Mouse (Mus musculus): Measurements from ENCODE around the gene Ehd4.

Gene Ehd4

DNA sequence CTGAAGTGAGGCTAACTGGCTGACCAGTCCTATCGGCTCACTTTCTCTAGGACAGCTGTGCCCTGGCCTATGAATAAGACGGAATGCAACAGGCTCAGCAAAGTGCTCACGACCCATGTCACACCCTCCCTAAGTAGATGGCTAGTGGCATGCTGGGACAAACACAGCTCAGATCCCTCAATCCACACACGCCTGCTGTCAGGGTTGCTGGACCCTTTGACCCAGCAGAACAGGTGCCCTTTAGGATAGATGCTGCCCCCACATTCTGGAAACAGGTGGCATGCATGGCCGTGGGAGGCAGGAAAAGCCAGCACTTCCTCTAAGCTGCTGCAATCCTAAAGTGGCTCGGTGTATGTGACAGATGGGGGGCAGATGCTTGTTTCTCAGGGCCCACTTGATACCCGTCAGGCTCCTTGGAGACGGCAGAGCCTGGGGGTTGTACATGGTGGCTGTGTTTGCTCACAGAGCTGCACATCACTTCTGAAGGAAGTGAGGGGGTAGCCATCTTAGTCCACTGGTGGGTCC is 84.9 kb downstream of the Ehd4 start:
- no peak for DNase-seq (ENCODE audit: low spot score)

DNA sequence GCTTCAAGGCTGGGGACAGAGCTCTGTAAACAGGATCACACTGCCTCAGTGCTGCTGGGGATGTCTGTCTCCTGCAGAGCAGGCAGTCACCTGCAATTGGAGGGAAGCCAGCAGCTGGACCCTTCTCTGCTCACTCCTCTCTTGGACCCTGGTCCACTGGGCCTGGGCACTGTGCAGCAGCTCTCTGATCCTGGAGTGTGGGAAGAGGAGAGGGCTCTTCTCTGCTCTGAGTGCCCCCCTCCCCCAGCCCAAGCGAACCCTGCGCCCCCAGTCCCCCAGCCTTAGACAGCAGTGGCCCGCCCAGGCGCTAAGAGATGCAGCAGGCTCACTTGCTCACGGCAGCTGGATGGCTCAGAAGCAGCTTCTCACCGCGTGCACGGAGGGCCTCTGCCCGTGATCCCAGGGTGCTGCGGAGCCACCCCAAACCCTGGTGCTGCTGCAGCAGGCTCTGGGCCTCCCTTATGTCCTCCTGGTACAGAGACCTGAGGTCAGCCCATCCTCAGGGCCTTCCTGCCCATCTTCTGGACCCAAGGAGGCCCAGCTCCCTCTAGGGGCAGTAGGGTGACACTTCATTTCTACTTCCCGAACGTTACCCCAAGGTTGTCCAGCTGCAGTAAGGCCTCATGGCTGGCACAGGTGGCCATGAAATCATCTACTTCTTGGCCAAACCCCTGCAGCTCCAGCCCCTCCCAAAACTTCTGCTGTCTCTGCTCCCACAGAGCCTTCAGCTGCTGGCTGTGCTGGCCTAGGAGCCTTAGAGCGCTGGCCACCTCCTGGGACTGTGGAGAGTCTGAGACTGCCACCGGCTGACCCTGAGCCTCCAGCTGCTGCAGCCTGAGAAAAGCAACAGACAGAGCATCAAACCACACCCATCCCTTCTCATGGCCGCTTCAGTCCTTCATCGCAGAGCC is 85.6 kb downstream of the Ehd4 start:
- DNase-seq (ENCODE audit: low spot score), result no peak

DNA sequence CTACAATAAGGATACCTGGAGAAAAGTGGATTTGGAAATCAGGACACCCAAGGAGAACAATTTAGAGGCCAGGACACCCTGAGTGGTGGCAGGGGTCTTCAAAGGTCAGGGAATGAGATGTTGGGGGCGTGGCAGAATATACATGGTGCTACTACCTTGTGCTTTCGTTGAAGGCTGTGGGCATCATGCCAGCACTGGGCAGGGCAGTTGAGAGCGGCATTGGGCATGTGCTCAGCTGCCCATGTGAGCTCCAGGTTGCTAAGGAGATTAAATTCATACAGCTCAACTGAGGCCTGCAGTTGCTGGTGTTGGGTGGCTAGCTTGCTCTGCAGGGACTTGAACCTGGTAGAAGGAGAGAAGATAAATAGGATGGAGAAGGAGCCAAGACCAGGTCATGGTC is 88.2 kb downstream of the Ehd4 start:
- DNase-seq (ENCODE audit: low spot score), result no peak

DNA sequence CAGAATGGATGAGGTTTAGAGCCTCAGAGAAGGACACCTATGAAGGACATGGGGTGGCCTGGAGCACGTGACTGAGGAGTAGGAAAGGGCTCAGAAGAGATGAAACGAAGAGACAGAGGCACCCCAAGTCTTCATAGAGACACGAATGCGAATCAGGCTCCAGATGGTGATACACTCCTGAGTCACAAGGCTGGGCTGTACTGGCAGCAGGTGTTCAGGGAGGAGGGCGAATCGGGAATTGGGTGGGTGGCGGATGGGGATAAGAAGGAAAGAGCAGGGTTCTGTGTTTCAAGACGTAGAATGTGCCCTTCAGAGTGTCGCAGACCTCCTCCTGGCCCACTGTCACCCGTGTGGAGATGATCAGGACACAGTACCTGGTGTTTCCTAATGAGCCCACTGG is 89.2 kb downstream of the Ehd4 start:
- no peak for DNase-seq (ENCODE audit: low spot score)

DNA sequence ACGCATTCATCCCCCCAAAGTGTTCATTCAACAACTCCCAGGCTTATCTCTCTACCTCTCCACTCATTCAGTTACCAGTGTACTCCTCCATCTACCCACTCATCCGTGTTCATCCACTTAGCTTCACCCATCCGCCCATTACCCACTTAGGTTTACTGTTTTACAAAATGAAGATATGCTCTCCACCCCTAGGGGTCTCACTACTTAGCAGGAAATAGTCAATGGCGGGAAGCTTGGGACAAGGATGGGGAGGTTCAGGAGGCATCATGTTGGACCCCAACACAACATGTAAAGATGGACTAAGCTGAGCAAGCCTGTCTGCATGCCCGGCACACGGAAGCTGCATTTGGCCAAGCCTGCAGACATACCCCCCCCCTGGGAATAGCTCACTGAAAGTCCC is 89.8 kb downstream of the Ehd4 start:
- no peak for DNase-seq (ENCODE audit: low spot score)

DNA sequence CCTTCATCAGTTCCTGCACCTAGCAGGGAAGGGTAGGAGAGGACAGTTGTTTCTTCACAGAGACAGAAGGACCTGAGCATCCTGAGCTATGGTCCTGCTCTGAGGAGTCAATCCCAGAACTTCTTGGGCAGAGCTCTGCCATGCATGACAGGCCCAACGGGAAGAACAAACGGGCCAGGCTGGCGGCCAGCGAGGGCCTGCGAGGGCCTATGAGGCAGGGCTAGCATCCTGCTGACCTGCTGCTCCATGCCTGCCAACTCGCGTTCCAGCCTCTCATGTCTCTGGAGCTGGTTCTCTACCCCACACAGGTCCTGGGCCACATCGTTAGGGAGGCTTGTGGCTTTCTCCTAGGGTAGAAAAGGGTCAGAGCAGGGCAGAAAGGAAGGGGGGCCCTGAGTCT is 92.2 kb downstream of the Ehd4 start:
- DNase-seq (ENCODE audit: low spot score), result no peak

DNA sequence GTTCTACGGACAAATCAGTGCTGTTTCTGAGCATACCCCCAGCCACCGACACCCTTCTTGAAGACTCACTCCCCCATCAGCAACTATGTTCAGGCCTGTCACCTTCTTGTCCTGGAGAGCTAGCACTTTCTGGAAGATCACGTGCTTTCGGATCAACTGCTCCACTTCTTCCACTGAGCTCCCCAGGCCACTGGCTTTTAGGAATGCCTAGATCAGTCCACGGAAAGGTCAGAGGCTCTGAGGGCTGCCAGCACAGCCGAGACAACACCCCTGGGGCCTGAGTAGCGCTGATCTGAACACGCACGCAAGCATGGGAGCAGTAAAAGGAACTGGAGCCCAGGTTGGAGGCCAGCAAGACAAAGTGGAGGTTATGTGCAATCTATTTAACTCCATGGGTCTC is 93.8 kb downstream of the Ehd4 start:
- DNase-seq (ENCODE audit: low spot score), result peak; percentile 62

DNA sequence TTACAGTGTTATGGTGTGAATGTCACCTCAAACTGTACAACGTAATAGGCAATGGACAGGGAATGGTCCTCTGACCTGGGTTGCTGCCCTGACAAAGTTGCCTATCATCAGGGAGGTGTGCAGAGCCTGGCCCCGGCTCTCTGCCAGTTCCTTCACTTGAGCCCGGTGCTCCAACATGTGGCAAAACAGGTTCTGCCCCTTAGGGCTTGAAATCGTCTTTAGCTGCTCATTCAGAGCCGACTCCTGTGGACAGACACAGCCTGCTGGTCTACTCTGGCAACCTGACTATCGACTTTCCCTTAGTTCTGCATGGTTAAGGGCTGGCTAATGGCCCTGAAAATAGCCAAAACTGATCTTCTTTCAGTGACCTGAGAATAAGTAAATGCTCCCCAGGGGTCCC is 94.2 kb downstream of the Ehd4 start:
- peak; percentile 23 for DNase-seq (ENCODE audit: low spot score)

DNA sequence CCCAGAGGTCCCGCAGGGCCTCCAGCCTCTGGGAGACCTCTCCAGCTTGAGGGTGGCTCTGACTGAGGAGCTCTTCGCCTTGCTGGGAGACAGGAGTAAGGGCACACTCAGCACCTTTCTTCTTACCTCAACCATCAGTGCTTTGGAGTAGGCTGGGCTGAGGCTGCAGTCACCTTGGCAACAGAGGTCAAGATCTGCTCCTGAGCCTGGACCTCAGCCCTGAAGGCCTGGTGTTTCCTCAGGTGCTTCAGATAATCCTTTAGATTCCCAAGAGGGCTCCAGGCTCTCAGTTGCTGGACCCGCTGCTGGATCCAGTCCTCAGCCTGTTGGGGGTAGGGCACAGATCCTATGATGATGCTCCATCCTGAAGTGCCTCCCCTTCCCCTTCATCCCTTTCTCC is 94.9 kb downstream of the Ehd4 start:
- no peak for DNase-seq (ENCODE audit: low spot score)

DNA sequence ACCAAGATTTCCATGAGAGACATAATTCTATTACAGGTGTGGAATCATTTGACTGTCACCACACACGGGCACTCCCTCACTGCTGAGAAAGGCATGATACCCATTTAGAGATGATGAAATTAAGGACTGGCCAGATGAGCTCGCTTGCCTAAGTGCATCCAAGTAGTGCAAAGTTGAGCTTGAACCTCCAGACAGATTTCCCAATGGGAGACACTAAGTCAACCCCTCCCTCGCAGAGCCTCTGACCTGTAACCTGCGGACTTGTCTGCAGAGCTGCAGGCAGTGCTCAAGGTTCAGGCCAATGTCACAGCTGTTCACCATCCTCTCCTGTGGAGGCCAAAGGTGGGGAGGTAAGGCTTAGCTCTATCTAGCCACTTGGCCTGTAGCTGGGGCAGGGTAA is 95.6 kb downstream of the Ehd4 start:
- DNase-seq (ENCODE audit: low spot score), result peak; percentile 84

DNA sequence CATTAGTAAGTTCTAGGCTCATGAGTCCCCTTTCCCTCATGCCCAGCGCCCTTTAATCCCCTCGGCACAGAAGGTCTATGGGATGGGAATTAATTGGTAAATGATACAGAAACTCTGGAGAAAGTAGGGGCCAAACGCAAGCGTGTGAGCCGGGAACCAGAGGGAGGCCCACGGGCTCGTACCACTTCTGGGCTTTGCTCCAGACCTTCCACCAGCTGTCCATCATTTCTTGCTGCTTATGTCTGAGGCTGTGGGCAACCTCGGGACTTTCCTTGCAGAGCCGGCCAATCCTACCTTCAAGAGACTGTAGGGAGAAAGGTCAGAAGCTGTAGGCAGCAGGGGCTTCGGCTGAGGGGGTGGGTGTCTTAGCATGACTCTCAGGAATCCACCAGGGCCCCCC is 98.5 kb downstream of the Ehd4 start:
- peak; percentile 16 for DNase-seq (ENCODE audit: low spot score)

DNA sequence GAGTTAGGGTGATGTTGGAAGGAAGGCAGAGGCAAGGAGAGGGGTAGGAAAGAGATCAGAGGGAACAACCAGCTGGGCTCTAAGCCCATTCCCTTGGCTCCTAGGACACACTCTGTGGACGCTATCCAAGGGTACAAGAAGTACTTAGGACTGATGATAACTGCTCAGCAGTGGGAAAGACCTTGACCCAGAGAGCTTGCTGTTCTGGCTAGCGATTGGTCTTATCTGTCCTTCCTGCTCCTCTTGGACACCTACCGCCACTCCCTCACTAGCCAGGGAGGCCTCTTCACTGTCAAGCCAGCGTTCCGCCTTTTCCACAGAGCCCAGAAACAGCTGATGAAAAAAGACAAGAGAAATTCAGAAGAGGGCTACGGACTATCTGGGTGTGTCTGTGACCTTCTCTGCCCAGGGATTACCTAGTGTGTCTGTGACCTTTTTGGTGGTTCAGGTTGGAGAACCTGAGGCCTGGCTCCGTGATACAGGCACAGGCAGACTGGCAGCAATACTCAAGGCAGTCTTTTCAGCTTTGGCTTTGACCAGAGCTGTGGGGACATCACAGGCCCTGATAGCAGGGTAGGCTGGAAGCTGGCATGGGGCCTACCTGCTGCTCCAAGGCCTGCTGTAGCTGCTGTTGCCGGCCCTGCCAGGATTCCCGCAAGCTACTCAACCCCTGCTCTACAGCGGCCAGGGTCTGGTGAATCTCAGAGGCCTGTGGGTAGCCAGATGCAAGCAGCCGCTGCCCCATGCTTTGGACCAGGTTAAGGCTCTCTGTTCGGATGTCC is 99.4 kb downstream of the Ehd4 start:
- peak; percentile 71 for DNase-seq (ENCODE audit: low spot score)

DNA sequence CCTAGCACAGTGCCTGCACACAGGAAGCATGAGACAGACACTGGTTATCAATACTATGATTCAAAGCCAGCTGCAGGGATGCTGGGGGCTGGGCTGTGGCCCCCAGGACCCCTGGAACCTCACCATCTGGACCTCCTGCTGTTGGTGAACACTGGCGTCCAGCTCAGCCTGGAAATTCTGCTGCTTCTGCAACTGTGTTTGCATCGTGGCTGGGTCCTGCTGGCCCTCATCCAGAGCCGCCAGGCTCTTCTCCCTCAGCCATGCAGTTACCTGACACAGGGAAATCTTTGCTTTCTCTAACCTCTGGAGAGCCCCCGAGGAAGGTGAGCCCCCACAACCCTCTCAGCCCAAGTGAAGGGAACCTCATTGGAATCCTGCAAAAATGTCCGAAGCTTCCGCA is 103.0 kb downstream of the Ehd4 start:
- no peak for DNase-seq (ENCODE audit: low spot score)

DNA sequence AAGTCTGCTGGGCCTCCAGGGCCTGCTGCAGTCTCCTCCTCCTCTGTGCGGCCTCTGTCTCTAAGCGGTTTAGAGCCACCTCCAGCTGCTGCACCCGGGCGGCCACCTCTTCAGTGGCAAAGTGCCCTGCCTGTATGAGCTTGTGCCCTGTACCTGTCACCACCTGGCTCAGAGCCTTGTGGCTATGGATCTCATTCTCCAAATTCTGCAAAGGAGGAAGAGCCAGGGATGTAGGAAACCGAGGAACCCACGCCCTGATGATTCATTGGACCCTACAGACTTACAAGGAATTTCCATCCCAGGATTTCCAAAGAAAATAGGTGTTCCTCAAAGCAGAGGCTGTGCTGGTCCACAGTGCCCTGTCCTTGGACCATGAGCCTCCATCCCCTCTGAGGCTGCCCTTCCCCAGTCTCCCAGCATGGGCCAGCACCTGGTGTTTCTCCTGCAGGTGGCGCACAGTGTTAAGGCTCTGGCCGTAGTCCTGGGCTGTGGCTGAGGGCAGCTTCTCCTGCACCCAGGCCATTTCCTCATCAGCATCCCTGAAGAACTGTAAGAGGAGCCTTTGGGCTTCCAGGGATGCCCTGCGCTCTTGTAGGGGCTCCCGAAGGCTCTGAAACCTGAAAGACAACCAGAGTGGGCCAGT is 104.7 kb downstream of the Ehd4 start:
- peak; percentile 60 for DNase-seq (ENCODE audit: low spot score)

DNA sequence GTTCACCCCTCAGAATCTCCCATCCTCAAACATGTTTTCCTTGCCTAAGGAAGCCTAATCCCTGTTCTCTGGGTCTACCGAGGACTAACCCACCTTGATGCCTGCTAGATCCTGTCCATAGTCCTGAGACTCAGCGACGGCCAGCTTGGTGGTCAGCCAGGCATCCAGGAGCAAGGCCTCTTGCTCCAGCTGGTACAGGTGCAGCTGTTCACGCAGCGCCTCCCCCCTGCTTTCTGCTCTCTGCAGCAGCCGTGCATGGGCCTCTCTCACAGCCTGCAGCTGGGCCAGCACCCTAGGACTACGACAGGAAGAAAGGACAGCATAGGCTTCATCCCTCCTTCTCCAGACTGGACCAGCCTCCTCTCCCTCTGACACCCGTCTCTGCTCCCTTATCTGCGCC is 106.2 kb downstream of the Ehd4 start:
- no peak for DNase-seq (ENCODE audit: low spot score)

DNA sequence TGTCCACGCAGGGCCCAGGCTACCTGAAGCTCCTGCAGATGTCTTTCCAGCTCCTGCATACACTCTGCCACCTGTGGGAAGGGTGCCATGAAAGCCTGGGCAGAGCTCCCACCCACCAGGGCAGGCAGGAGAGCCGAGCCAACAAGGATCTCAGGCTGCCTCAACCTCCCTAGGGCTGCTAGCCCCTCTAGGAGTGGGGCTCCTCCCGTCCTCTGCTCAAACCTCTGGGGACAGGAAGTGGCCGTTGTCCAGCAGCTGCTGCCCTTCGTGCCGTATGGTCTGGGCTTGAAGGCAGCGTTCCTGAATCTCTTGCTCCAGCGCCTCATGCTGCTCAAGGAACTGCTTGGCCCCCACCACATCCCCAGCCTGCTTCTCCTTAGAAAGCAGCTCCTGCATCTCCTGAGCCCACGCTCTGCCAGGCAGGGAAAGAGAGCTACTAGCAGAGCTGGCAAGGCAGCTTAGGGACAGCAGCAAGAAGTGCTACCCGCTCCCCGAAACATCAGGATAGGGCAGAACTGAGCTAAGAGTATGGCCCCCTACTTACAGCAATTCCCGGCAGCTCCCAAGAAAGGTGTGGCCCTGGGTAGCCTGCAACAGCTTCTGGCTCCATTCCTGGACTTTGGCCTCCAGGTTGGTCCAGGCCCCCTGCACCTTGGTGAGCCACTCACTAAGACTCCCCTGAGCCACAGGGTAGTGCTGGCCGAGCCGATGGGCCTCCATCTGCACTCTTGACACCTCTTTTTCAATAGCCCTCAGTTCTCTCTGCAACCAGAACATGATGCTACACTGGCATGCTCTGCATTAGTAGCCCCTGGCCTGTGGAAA is 107.7 kb downstream of the Ehd4 start:
- DNase-seq (ENCODE audit: low spot score), result no peak

DNA sequence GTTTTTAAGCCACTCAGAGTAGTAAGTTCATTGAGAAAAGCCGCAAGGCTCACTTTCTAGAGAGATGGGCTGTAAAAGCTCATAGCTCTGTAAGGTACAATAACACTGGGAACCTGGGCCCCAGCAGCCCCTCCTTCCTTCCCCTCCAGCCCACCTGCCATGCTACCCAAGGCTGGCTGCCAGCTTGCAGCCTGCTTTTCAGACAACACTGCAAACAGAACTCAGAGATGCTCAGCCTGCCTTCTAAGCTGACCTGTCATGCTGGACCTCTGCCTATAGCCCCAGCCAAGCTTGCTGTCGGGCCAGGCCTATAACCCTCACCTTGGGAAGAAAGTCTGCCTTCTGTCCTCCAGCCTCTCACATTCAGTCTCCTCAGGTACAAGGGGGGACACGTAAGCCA is 109.7 kb downstream of the Ehd4 start:
- peak; percentile 18 for DNase-seq (ENCODE audit: low spot score)

DNA sequence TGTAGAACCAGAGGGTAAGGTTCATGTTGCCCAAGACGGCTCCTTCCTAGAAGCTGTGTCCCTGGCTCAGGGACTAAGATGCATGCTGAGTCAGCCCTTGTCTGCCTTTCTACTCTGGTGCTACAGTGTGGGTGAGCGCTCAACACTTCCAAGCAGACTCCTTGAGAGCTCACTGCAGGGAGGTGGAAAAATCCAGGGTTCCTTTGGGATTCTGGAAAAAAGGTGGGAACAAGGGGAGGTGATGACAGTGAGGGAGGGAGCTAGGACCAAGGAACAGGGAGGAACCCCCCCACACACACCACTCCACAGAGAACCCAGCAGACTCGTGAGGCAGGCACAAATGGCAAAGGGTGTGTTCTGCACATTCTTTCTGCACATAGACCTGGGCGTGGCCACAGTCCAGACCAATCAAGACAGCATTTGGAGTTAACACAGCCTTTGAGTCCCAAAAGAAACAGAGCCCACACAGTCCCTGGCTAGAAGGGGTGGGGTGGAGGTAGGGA is 110.3 kb downstream of the Ehd4 start:
- peak; percentile 32 for DNase-seq (ENCODE audit: low spot score)

DNA sequence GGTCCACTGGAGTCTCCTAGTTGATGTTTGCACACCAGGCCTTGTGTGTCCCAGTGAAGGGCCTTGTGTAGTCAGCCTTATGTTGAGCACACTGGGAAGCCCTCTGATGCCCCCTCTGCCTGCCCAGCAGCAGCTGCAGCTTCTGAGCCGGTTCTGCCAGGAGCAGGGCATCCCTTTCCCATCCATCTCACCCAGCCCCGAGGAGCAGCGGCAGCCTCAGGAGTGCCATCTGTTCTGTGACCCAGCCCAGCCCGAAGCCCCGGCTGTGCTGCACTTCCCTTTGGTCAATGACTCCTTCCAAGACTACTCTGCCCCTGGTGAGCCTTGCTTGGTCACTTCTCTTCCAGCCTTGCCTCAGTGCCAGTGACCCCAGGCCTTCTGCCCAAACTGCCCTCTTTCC is 113.4 kb downstream of the Ehd4 start:
- no peak for DNase-seq (ENCODE audit: low spot score)

Data from adipocyte (in vitro differentiated cells).